Mouse (Mus musculus) MEL (cell line): ENCODE results near the gene Mrrf.

Source experiments
- CTCF ChIP-seq, 3 experiments: IDR thresholded peaks in 2 of 3; conservative IDR thresholded peaks in 1 of 3; 2 replicates each; pipeline ENCODE4 v1.5.1; 2011 to 2012; ENCODE audit warnings: low read length in 3 of 3, low read depth in 2 of 3, mild to moderate bottlenecking in 2 of 3, improper control_type of control experiment in 1 of 3, inconsistent platforms in 1 of 3, mixed read lengths in 1 of 3, moderate library complexity in 1 of 3; ENCODE audit not compliant: control insufficient read depth in 1 of 3, insufficient read depth in 1 of 3, poor library complexity in 1 of 3, severe bottlenecking in 1 of 3
- KAT2A ChIP-seq: conservative IDR thresholded peaks from 2 replicates; pipeline ENCODE4 v1.6.1; 2012; ENCODE audit warnings: low read depth, low read length, improper control_type of control experiment, inconsistent platforms
- MAFK ChIP-seq: IDR thresholded peaks from 2 replicates; pipeline ENCODE4 v1.6.1; 2011; ENCODE audit warnings: low read depth, mild to moderate bottlenecking, low read length, improper control_type of control experiment, borderline replicate concordance
- MAX ChIP-seq: IDR thresholded peaks from 2 replicates; pipeline ENCODE4 v1.6.1; 2011; ENCODE audit warnings: low read length, improper control_type of control experiment
- MAZ ChIP-seq: IDR thresholded peaks from 2 replicates; pipeline ENCODE4 v1.6.1; 2012; ENCODE audit warnings: low read depth, mild to moderate bottlenecking, inconsistent platforms, low read length, improper control_type of control experiment
- POLR2A ChIP-seq, 2 experiments: IDR thresholded peaks; 2 replicates each; pipeline ENCODE4 v1.6.1; 2011 to 2012; ENCODE audit warnings: low read length in 2 of 2, mild to moderate bottlenecking in 2 of 2, control low read depth in 1 of 2, improper control_type of control experiment in 1 of 2, low read depth in 1 of 2, moderate library complexity in 1 of 2; ENCODE audit not compliant: control insufficient read depth in 1 of 2, insufficient read depth in 1 of 2, poor library complexity in 1 of 2
- SIN3A ChIP-seq: IDR thresholded peaks from 2 replicates; pipeline ENCODE4 v1.6.1; 2012; ENCODE audit warnings: low read length, improper control_type of control experiment, inconsistent platforms
- SMC3 ChIP-seq: IDR thresholded peaks from 2 replicates; pipeline ENCODE4 v1.6.1; 2011; ENCODE audit warnings: low read depth, low read length, improper control_type of control experiment
- TAL1 ChIP-seq: IDR thresholded peaks from 2 replicates; pipeline ENCODE4 v1.6.1; 2012; ENCODE audit warnings: mild to moderate bottlenecking, inconsistent platforms, low read length, moderate library complexity, mixed read lengths
- TBP ChIP-seq: IDR thresholded peaks from 2 replicates; pipeline ENCODE4 v1.8.0; 2011; ENCODE audit warnings: low read depth, low read length, improper control_type of control experiment
- TCF12 ChIP-seq: IDR thresholded peaks from 2 replicates; pipeline ENCODE4 v1.6.1; 2014; ENCODE audit warnings: low read depth, mild to moderate bottlenecking, inconsistent platforms, low read length, improper control_type of control experiment, moderate library complexity
- ZKSCAN1 ChIP-seq: IDR thresholded peaks from 2 replicates; pipeline ENCODE4 v1.6.1; 2012; ENCODE audit warnings: low read depth, mild to moderate bottlenecking, inconsistent platforms, low read length, improper control_type of control experiment, moderate library complexity
- ZNF384 ChIP-seq: IDR thresholded peaks from 2 replicates; pipeline ENCODE4 v1.6.1; 2012; ENCODE audit warnings: low read depth, mild to moderate bottlenecking, inconsistent platforms, low read length, improper control_type of control experiment

GRCm38 (mm10) chr2:36169176-36169575, 33.0 kb downstream of the Mrrf start:
- no peak for TF ChIP-seq ZKSCAN1
- TF ChIP-seq POLR2A (IDR thresholded peaks at IDR 0.05; ENCODE audit: control insufficient read depth in 1 of 2, insufficient read depth in 1 of 2, low read depth in 1 of 2, low read length in 2 of 2, poor library complexity in 1 of 2), result no peak
- no peak for TF ChIP-seq CTCF (IDR thresholded peaks at IDR 0.05 in 2 of 3, conservative IDR thresholded peaks at IDR 0.05 in 1 of 3; ENCODE audit: control insufficient read depth in 1 of 3, insufficient read depth in 1 of 3, low read depth in 2 of 3, low read length in 3 of 3, poor library complexity in 1 of 3, severe bottlenecking in 1 of 3)
- no peak for TF ChIP-seq MAX
- no peak for TF ChIP-seq TCF12
- TF ChIP-seq TAL1, result no peak
- TF ChIP-seq MAZ, result no peak
- TF ChIP-seq KAT2A, result no peak
- TF ChIP-seq TBP, result no peak
- TF ChIP-seq SMC3, result no peak
- no peak for TF ChIP-seq ZNF384
- TF ChIP-seq MAFK, result no peak
- TF ChIP-seq SIN3A, result no peak
